Mouse (Mus musculus) stomach, embryonic 16.5 days (tissue): ENCODE data around the gene Tnfsfm13. TPM values are rescaled to one million over a fixed set of nuclear protein-coding genes. Genes with fewer than 3 reads are reported as not detected.
A peak's percentile ranks its signal among the peaks of the same experiment; 100 is the strongest.

Source experiments
- ATAC-seq: fragments of 200-750 bp; cut with Nextera tagmentation; 2 replicates; pipeline ENCODE4 v1.8.0; 2017; ENCODE audit warnings: moderate number of reproducible peaks, moderate TSS enrichment; ENCODE audit not compliant: insufficient read depth, low FRiP score
- H3K27ac ChIP-seq: fragments of 300-500 bp; sonication (generic); 2 replicates; pipeline ENCODE4 v1.5.1; 2014; ENCODE audit warnings: low read length
- H3K27me3 ChIP-seq: fragments of 300-500 bp; sonication (generic); 2 replicates; pipeline ENCODE4 v1.6.1; 2014; ENCODE audit warnings: low read length, control low read depth, mixed read lengths; ENCODE audit not compliant: control insufficient read depth, insufficient read depth
- H3K36me3 ChIP-seq: fragments of 300-500 bp; sonication (generic); 2 replicates; pipeline ENCODE4 v1.6.1; 2014; ENCODE audit warnings: low read length; ENCODE audit not compliant: control insufficient read depth, insufficient read depth
- H3K4me1 ChIP-seq: fragments of 300-500 bp; sonication (generic); 2 replicates; pipeline ENCODE4 v1.6.1; 2014; ENCODE audit warnings: low read length, control low read depth, mixed read lengths; ENCODE audit not compliant: control insufficient read depth, insufficient read depth
- H3K4me2 ChIP-seq: fragments of 300-500 bp; sonication (generic); 2 replicates; pipeline ENCODE4 v1.6.1; 2014; ENCODE audit warnings: low read depth, low read length, mixed read lengths
- H3K4me3 ChIP-seq: fragments of 300-500 bp; sonication (generic); replicated peaks from 2 replicates; pipeline ENCODE4 v1.5.1; 2014; ENCODE audit warnings: mild to moderate bottlenecking, low read length
- H3K9ac ChIP-seq: fragments of 300-500 bp; sonication (generic); 2 replicates; pipeline ENCODE4 v1.6.1; 2014; ENCODE audit warnings: low read length
- H3K9me3 ChIP-seq: fragments of 300-500 bp; sonication (generic); replicated peaks from 2 replicates; pipeline ENCODE4 v1.6.1; 2016; ENCODE audit warnings: low read length, control low read depth; ENCODE audit not compliant: control insufficient read depth
- WGBS: fragments of 180-500 bp; shearing (Covaris S2); extraction: QIAGEN DNeasy Blood & Tissue Kit; methylation state at CpG from one replicate; pipeline ENCODE4 v1.1.7; 2014; 5-methylcytosine and 5-hydroxymethylcytosine counted together
- polyA plus RNA-seq: library from polyadenylated mRNA; unstranded; fragments of >200 nt; fragmentation: Nextera tagmentation; extraction: Ambion mirVana; gene quantifications from 2 replicates; pipeline ENCODE4 v1.2.1, GENCODE M21; 2015

The Tnfsfm13 gene
- polyA plus RNA-seq, 1 experiment from 2014 or later = 4.2 TPM

- no peak overlapping the region for H3K9ac ChIP-seq
- H3K27me3 ChIP-seq = no peaks in the 10 kb centered on the region
- ATAC-seq = no peak; the same call in 1 of the 2 replicates
- no peak overlapping the region for H3K4me2 ChIP-seq
- H3K9me3 ChIP-seq = no peaks in the 10 kb centered on the region
- no peaks in the 10 kb centered on the region for H3K36me3 ChIP-seq
- no peak overlapping the region for H3K27ac ChIP-seq
- no peak overlapping the region for H3K4me3 ChIP-seq
- 0 out of 2 replicates have a peak, but pooled peaks cover 3% of the 10 kb centered on the region for H3K4me1 ChIP-seq
- 12% methylated on average over 5 of the region's 5 CpGs for WGBS
Observed at GRCm38 (mm10) chr11:69715929-69716328, 20.0 kb upstream of the Tnfsfm13 start.

- no peak for ATAC-seq
- H3K27ac ChIP-seq = no peak overlapping the region
Observed at GRCm38 (mm10) chr11:69715482-69715881, 19.6 kb upstream of the Tnfsfm13 start.

GRCm38 (mm10) chr11:69714636-69715329 lies 18.9 kb upstream of the Tnfsfm13 start:
- H3K27ac ChIP-seq = no peak overlapping the region

More at GRCm38 (mm10) chr11:69715482-69715881, 19.6 kb upstream of the Tnfsfm13 start:
- H3K9me3 ChIP-seq = no peaks in the 10 kb centered on the region
- H3K36me3 ChIP-seq = no peaks in the 10 kb centered on the region
- H3K4me3 ChIP-seq = no peak overlapping the region
- 56% methylated on average over 9 of the region's 9 CpGs for WGBS
- H3K9ac ChIP-seq = no peak overlapping the region
- H3K4me1 ChIP-seq = 0 out of 2 replicates have a peak, but pooled peaks cover 3% of the 10 kb centered on the region
- H3K4me2 ChIP-seq = no peak overlapping the region
- H3K27me3 ChIP-seq = no peaks in the 10 kb centered on the region

GRCm38 (mm10) chr11:69712954-69713672 lies 17.2 kb upstream of the Tnfsfm13 start:
- no peak overlapping the region for H3K9ac ChIP-seq
- no peak overlapping the region for H3K27ac ChIP-seq
- H3K9me3 ChIP-seq = no peaks in the 10 kb centered on the region
- H3K4me1 ChIP-seq = no peaks in the 10 kb centered on the region
- H3K27me3 ChIP-seq = no peaks in the 10 kb centered on the region
- no peak for ATAC-seq
- WGBS = 81% methylated on average over 20 of the region's 20 CpGs
- H3K36me3 ChIP-seq = no peaks in the 10 kb centered on the region
- no peak overlapping the region for H3K4me3 ChIP-seq
- no peak overlapping the region for H3K4me2 ChIP-seq

More at GRCm38 (mm10) chr11:69714636-69715329, 18.9 kb upstream of the Tnfsfm13 start:
- Histone ChIP-seq H3K4me1 (0 out of 2 replicates have a peak, but pooled peaks cover 3% of the 10 kb centered on the region), H3K4me2 (no peak overlapping the region), H3K9ac (no peak overlapping the region), H3K4me3 (no peak overlapping the region), H3K36me3 (no peaks in the 10 kb centered on the region), H3K9me3 (no peaks in the 10 kb centered on the region), H3K27me3 (no peaks in the 10 kb centered on the region)
- WGBS = 75% methylated on average over 18 of the region's 18 CpGs
- ATAC-seq = no peak

GRCm38 (mm10) chr11:69711082-69711481 lies 15.2 kb upstream of the Tnfsfm13 start:
- Histone ChIP-seq H3K4me2 (no peak overlapping the region), H3K4me1 (no peaks in the 10 kb centered on the region), H3K4me3 (no peak overlapping the region), H3K27ac (no peak overlapping the region), H3K9me3 (no peaks in the 10 kb centered on the region), H3K36me3 (no peaks in the 10 kb centered on the region), H3K9ac (no peak overlapping the region), H3K27me3 (no peaks in the 10 kb centered on the region)
- 73% methylated on average over 2 of the region's 2 CpGs for WGBS
- ATAC-seq = no peak

GRCm38 (mm10) chr11:69710470-69710869 lies 14.6 kb upstream of the Tnfsfm13 start:
- WGBS = 73% methylated on average over 3 of the region's 3 CpGs
- H3K9me3 ChIP-seq = no peaks in the 10 kb centered on the region
- H3K4me1 ChIP-seq = no peaks in the 10 kb centered on the region
- no peaks in the 10 kb centered on the region for H3K27me3 ChIP-seq
- H3K27ac ChIP-seq = no peak overlapping the region
- no peak for ATAC-seq
- no peaks in the 10 kb centered on the region for H3K36me3 ChIP-seq
- H3K4me2 ChIP-seq = no peak overlapping the region
- no peak overlapping the region for H3K4me3 ChIP-seq
- no peak overlapping the region for H3K9ac ChIP-seq

- Histone ChIP-seq H3K36me3 (no peaks in the 10 kb centered on the region), H3K9me3 (no peaks in the 10 kb centered on the region), H3K9ac (peak overlapping the region; percentile 11; the same call in 1 of the 2 replicates), H3K4me2 (no peak overlapping the region), H3K27me3 (no peaks in the 10 kb centered on the region), H3K4me1 (no peaks in the 10 kb centered on the region), H3K4me3 (no peak overlapping the region), H3K27ac (no peak overlapping the region)
- 50% methylated on average over 11 of the region's 11 CpGs for WGBS
- ATAC-seq = no peak
Observed at GRCm38 (mm10) chr11:69709554-69710446, 13.9 kb upstream of the Tnfsfm13 start.

- Histone ChIP-seq H3K27ac (no peak overlapping the region), H3K9me3 (no peaks in the 10 kb centered on the region), H3K4me2 (no peak overlapping the region), H3K4me3 (no peak overlapping the region), H3K36me3 (no peaks in the 10 kb centered on the region), H3K27me3 (no peaks in the 10 kb centered on the region), H3K9ac (no peak overlapping the region), H3K4me1 (0 out of 2 replicates have a peak, but pooled peaks cover 3% of the 10 kb centered on the region)
- no peak for ATAC-seq
- 84% methylated on average over 3 of the region's 3 CpGs for WGBS
Observed at GRCm38 (mm10) chr11:69708614-69709265, 12.8 kb upstream of the Tnfsfm13 start.
